Mouse (Mus musculus): ENCODE measurements around the gene Gm44805. TPM values are rescaled to one million over a fixed set of nuclear protein-coding genes. Genes with fewer than 3 reads are reported as not detected.
A peak's percentile ranks its signal among the peaks of the same experiment; 100 is the strongest.
"Not testable (repeated sequence)": the region's sequence is repeated elsewhere in the genome, so short reads cannot be mapped to it uniquely, and the experiment has no call there.

Gm44805 gene
- polyA plus RNA-seq, 1 experiment from 2014 or later, result not detected

DNA sequence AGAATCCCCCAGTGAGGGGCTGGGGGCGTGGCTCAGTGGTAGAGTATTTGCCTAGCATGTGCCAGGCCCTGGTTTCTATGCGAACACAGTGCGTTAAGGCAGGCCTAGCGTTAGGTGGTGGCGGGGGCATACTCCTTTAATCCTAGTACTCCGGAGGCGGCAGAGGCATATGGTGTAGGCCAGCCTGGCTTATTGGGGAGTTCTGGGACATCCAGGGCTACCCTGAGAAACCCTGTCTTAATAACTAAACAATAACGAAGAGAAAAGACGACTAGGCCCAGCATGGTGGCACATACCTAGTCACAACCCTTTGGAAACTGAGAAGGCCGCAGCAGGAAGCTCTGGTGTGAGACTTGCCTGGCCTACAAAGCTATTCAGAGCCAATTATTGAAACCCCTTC, 6.9 kb upstream of the Gm44805 start:
- H3K9me3 ChIP-seq, result no peaks in the 10 kb centered on the region
- H3K27ac ChIP-seq, result no peak overlapping the region
- H3K4me3 ChIP-seq, result no peak overlapping the region
- no peak for ATAC-seq (ENCODE audit: borderline replicate concordance, extremely low read depth, low FRiP score, low TSS enrichment)
- H3K9ac ChIP-seq, result no peak overlapping the region
- H3K36me3 ChIP-seq, result no peaks in the 10 kb centered on the region
- 86% methylated on average over 10 of the region's 10 CpGs for WGBS
- H3K27me3 ChIP-seq, result no peaks in the 10 kb centered on the region
- H3K4me2 ChIP-seq, result no peak overlapping the region
- peaks cover 21% of the 10 kb centered on the region for H3K4me1 ChIP-seq

DNA sequence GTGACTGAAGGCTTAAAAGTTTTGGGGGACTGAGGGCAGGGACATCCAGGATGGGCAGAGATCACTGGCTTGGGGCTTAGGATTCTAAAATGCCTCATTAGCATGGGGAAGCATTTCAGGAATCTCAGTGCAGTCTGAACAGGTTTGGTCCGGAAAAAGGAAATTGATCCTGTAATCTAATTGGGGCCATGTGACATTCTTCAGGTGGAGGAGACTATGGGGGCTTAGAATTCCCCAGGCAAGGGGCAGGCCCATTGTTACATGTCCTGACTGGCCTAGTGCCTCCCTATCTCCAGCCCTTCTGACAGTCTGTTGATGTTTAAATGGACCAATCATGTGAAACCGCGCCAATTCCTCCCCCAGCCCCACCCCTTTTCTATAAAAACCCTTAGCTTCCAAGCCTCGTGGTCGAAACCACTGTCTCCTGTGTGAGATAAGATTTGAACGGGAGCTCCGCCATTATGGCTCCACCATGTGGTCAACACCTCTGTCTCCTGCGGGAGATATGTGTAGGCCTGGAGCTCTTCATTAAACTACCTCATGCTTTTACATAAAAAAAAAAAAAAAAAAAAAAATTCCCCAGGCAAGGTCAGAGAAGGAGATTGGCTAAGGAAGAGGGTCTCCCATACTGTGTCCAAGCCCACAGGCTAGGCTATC, 5.8 kb upstream of the Gm44805 start:
- peaks cover 13% of the 10 kb centered on the region for H3K4me1 ChIP-seq
- not testable (repeated sequence) for H3K4me2 ChIP-seq; H3K9me3 ChIP-seq; H3K9ac ChIP-seq; ATAC-seq (ENCODE audit: borderline replicate concordance, extremely low read depth, low FRiP score, low TSS enrichment); H3K4me3 ChIP-seq; H3K27ac ChIP-seq; H3K27me3 ChIP-seq; H3K36me3 ChIP-seq
- WGBS, result 54% methylated on average over 8 of the region's 8 CpGs

GRCm38 (mm10) chr7:19686521-19686920, 5.3 kb upstream of the Gm44805 start:
- no peak for ATAC-seq (ENCODE audit: borderline replicate concordance, extremely low read depth, low FRiP score, low TSS enrichment)
- Histone ChIP-seq H3K4me1 (peaks cover 12% of the 10 kb centered on the region; the same call in 1 of the 2 replicates), H3K27me3 (no peaks in the 10 kb centered on the region), H3K9me3 (no peaks in the 10 kb centered on the region), H3K9ac (no peak overlapping the region), H3K4me3 (no peak overlapping the region), H3K36me3 (no peaks in the 10 kb centered on the region), H3K27ac (no peak overlapping the region), H3K4me2 (no peak overlapping the region)
- 77% methylated on average over 6 of the region's 6 CpGs for WGBS

- 43% methylated on average over 4 of the region's 4 CpGs for WGBS
- no peak for ATAC-seq (ENCODE audit: borderline replicate concordance, extremely low read depth, low FRiP score, low TSS enrichment)
- Histone ChIP-seq H3K4me3 (no peak overlapping the region), H3K27me3 (no peaks in the 10 kb centered on the region), H3K9ac (no peak overlapping the region), H3K36me3 (no peaks in the 10 kb centered on the region), H3K4me2 (no peak overlapping the region), H3K9me3 (no peaks in the 10 kb centered on the region), H3K4me1 (peaks cover 16% of the 10 kb centered on the region; the same call in 1 of the 2 replicates), H3K27ac (no peak overlapping the region)
Measured at GRCm38 (mm10) chr7:19685374-19685773, 4.2 kb upstream of the Gm44805 start.

DNA sequence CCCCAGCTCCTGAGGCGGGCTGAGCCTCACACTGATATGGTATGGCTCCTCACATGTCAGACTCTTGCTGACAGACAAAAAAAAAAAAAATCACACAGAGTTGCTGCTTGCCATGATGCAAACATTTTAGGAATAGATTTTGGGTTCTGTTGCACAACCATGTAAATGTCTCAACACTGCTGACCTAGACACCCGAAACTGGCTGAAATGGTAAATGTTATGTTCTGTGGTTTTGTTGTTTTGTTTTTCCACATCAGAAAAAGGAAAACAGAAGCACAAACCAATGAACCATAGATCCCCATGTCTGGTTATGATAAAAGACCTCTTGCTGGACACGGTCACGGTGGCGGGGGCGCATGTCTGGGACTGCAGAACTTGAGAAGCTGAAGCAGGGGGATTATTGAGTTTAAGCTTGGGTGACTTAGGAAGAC, 2.6 kb upstream of the Gm44805 start:
- Histone ChIP-seq H3K9ac (no peak overlapping the region), H3K27ac (no peak overlapping the region), H3K4me2 (no peak overlapping the region), H3K9me3 (no peaks in the 10 kb centered on the region), H3K4me1 (peaks cover 16% of the 10 kb centered on the region; the same call in 1 of the 2 replicates), H3K27me3 (no peaks in the 10 kb centered on the region), H3K36me3 (no peaks in the 10 kb centered on the region), H3K4me3 (no peak overlapping the region)
- no peak for ATAC-seq (ENCODE audit: borderline replicate concordance, extremely low read depth, low FRiP score, low TSS enrichment)
- 84% methylated on average over 6 of the region's 6 CpGs for WGBS

DNA sequence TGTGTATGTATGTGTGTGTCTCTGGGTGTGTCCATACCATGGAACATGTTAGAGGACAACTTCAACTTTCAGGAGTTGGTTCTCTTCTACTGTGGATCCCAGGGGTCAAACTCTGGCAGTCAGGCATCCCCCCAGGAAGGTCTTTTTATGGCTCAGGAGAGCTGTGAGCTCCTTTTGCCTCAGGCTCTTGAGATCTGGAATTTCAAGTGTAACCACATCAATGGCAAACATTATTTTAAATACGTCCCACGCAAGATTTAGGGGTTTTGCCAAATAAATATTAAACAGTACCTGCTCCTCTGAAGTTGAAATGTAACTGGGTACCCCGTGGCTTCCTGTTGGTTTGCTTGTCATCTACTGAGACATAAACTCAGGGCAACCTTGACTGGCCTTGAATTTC, 1.8 kb upstream of the Gm44805 start:
- peaks cover 16% of the 10 kb centered on the region; the same call in 1 of the 2 replicates for H3K4me1 ChIP-seq
- no peaks in the 10 kb centered on the region for H3K9me3 ChIP-seq
- ATAC-seq (ENCODE audit: borderline replicate concordance, extremely low read depth, low FRiP score, low TSS enrichment), result no peak
- H3K4me2 ChIP-seq, result no peak overlapping the region
- no peaks in the 10 kb centered on the region for H3K36me3 ChIP-seq
- WGBS, result 52% methylated on average over 3 of the region's 3 CpGs
- no peak overlapping the region for H3K9ac ChIP-seq
- peak overlapping the region; percentile 65 for H3K27ac ChIP-seq
- H3K4me3 ChIP-seq, result no peak overlapping the region
- no peaks in the 10 kb centered on the region for H3K27me3 ChIP-seq

DNA sequence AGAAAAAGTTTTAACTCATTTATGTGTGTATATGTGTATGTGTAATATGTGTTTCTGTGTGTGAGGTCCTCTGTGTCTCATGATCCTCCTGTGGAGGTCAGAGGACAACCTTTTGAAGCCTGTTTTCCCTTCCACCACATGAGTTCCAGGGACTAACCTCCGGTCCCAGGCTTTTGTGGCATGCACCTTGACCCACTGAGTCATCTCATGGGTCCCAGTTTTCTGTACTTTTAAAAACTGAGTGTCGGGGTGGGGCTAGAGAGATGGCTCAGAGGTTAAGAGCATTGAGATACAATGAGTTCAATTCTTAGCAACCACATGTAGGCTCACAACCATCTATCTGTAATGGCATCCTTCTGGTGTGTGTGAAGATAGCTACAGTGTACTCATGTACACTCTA, 521 bp downstream of the Gm44805 start:
- no peaks in the 10 kb centered on the region for H3K27me3 ChIP-seq
- no peak overlapping the region for H3K4me2 ChIP-seq
- WGBS, result 66% methylated on average over 2 of the region's 2 CpGs
- H3K27ac ChIP-seq, result no peak overlapping the region
- no peaks in the 10 kb centered on the region for H3K36me3 ChIP-seq
- H3K9me3 ChIP-seq, result no peaks in the 10 kb centered on the region
- ATAC-seq (ENCODE audit: borderline replicate concordance, extremely low read depth, low FRiP score, low TSS enrichment), result no peak
- H3K4me1 ChIP-seq, result peaks cover 16% of the 10 kb centered on the region; the same call in 1 of the 2 replicates
- no peak overlapping the region for H3K9ac ChIP-seq
- no peak overlapping the region for H3K4me3 ChIP-seq

- Histone ChIP-seq H3K4me1 (peaks cover 13% of the 10 kb centered on the region; the same call in 1 of the 2 replicates), H3K36me3 (no peaks in the 10 kb centered on the region), H3K4me2 (no peak overlapping the region), H3K9me3 (no peaks in the 10 kb centered on the region), H3K4me3 (no peak overlapping the region), H3K27me3 (no peaks in the 10 kb centered on the region), H3K27ac (no peak overlapping the region), H3K9ac (no peak overlapping the region)
- 87% methylated on average over 3 of the region's 3 CpGs for WGBS
- ATAC-seq (ENCODE audit: borderline replicate concordance, extremely low read depth, low FRiP score, low TSS enrichment), result no peak
Measured at GRCm38 (mm10) chr7:19678901-19679300, 2.3 kb downstream of the Gm44805 start.

- ATAC-seq (ENCODE audit: borderline replicate concordance, extremely low read depth, low FRiP score, low TSS enrichment), result no peak
- no peaks in the 10 kb centered on the region for H3K9me3 ChIP-seq
- H3K4me1 ChIP-seq, result 0 out of 2 replicates have a peak, but pooled peaks cover 9% of the 10 kb centered on the region
- 47% methylated on average over 8 of the region's 8 CpGs for WGBS
- H3K27me3 ChIP-seq, result no peaks in the 10 kb centered on the region
- no peak within 1 kb of the TSS for H3K4me3 ChIP-seq
- no peak within 1 kb of the TSS for H3K9ac ChIP-seq
- H3K27ac ChIP-seq, result no peak within 1 kb of the TSS
- H3K4me2 ChIP-seq, result no peak within 1 kb of the TSS
- H3K36me3 ChIP-seq, result no peaks in the 10 kb centered on the region
Measured at GRCm38 (mm10) chr7:19677872-19678271, 3.4 kb downstream of the Gm44805 start, which contains the start of gene Apoc2. TSS of gene Apoc2 (minus strand) at chr7:19677941.

GRCm38 (mm10) chr7:19676662-19677061, 4.6 kb downstream of the Gm44805 start:
- Histone ChIP-seq H3K4me3 (no peak overlapping the region), H3K4me2 (no peak overlapping the region), H3K9ac (no peak overlapping the region), H3K4me1 (0 out of 2 replicates have a peak, but pooled peaks cover 5% of the 10 kb centered on the region), H3K36me3 (no peaks in the 10 kb centered on the region), H3K9me3 (no peaks in the 10 kb centered on the region), H3K27me3 (no peaks in the 10 kb centered on the region), H3K27ac (no peak overlapping the region)
- ATAC-seq (ENCODE audit: borderline replicate concordance, extremely low read depth, low FRiP score, low TSS enrichment), result no peak
- 76% methylated on average over 1 of the region's 1 CpGs for WGBS

DNA sequence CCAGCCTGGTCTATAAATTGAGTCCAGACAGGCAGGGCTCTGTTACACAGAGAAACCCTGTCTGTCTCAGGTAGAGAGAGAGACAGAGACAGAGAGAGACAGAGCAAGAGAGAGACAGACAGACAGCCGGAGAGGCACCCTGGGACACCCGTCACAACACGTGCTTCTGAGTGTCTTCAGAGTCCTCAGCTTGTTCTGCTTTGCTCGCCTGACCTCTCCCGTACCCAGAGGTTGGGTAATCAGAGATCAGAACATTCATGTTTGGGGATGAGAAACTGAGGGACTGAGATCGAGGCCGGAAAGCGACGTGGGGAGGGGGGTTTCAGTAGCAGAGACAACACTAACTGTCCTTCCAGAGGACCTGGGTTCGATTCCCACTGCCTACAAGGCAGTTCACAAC, 5.4 kb downstream of the Gm44805 start:
- WGBS, result 74% methylated on average over 10 of the region's 10 CpGs

GRCm38 (mm10) chr7:19673083-19673699, 8.0 kb downstream of the Gm44805 start:
- H3K4me3 ChIP-seq, result no peak overlapping the region
- 45% methylated on average over 14 of the region's 14 CpGs for WGBS
- no peak overlapping the region for H3K27ac ChIP-seq
- H3K9ac ChIP-seq, result no peak overlapping the region
- no peak overlapping the region for H3K4me2 ChIP-seq
- no peaks in the 10 kb centered on the region for H3K9me3 ChIP-seq
- peaks cover 5% of the 10 kb centered on the region for H3K4me1 ChIP-seq
- H3K36me3 ChIP-seq, result no peaks in the 10 kb centered on the region
- no peaks in the 10 kb centered on the region for H3K27me3 ChIP-seq
- ATAC-seq (ENCODE audit: borderline replicate concordance, extremely low read depth, low FRiP score, low TSS enrichment), result no peak

More for the DNA sequence above, 5.4 kb downstream of the Gm44805 start:
- no peaks in the 10 kb centered on the region for H3K36me3 ChIP-seq
- ATAC-seq (ENCODE audit: borderline replicate concordance, extremely low read depth, low FRiP score, low TSS enrichment), result no peak
- no peak overlapping the region for H3K4me2 ChIP-seq
- H3K4me1 ChIP-seq, result no peaks in the 10 kb centered on the region
- no peaks in the 10 kb centered on the region for H3K9me3 ChIP-seq
- H3K27ac ChIP-seq, result no peak overlapping the region
- no peaks in the 10 kb centered on the region for H3K27me3 ChIP-seq
- no peak overlapping the region for H3K9ac ChIP-seq
- no peak overlapping the region for H3K4me3 ChIP-seq

All from lung, embryonic 15.5 days (tissue).